Mouse (Mus musculus) erythroblast, adult 5-6 weeks (primary cell): ENCODE data around the gene Sdk1. TPM values are rescaled to one million over a fixed set of nuclear protein-coding genes. Genes with fewer than 3 reads are reported as not detected.

ENCODE experiments used
- ATAC-seq: replicated peaks from 2 replicates; pipeline ENCODE4 v1.8.0; 2016; ENCODE audit warnings: moderate number of reproducible peaks, mild to moderate bottlenecking, moderate TSS enrichment, inconsistent platforms; ENCODE audit not compliant: poor library complexity, low FRiP score, severe bottlenecking
- total RNA-seq, 2 experiments: library from RNA; stranded (forward) in 1 of 2; stranded (reverse) in 1 of 2; fragments of 150-400 nt in 1 of 2; fragments of 200-764, 138-1000 nt in 1 of 2; gene quantifications; 2 replicates each; pipeline versions ENCODE4 v1.2.3 to v1.2.4; 2015 to 2017; ENCODE audit warnings: low replicate concordance in 2 of 2

The Sdk1 gene
- total RNA-seq, 2 experiments from 2014 or later: not detected

GRCm38 (mm10) chr5:141852175-141852574, 610.9 kb downstream of the Sdk1 start:
- ATAC-seq: no peak

GRCm38 (mm10) chr5:141856447-141856846, 615.2 kb downstream of the Sdk1 start:
- ATAC-seq: no peak

- no peak for ATAC-seq
These were observed 616.5 kb downstream of the Sdk1 start for GRCm38 (mm10) chr5:141857781-141858180.

GRCm38 (mm10) chr5:141858406-141859160, 617.3 kb downstream of the Sdk1 start:
- ATAC-seq: no peak

GRCm38 (mm10) chr5:141866042-141866441, 624.8 kb downstream of the Sdk1 start:
- ATAC-seq: no peak

- ATAC-seq: no peak
These were observed 632.5 kb downstream of the Sdk1 start for GRCm38 (mm10) chr5:141873751-141874150.

GRCm38 (mm10) chr5:141880661-141881060, 639.4 kb downstream of the Sdk1 start:
- ATAC-seq: no peak

GRCm38 (mm10) chr5:141884111-141884647, 642.9 kb downstream of the Sdk1 start:
- no peak for ATAC-seq

GRCm38 (mm10) chr5:141886006-141886405, 644.7 kb downstream of the Sdk1 start:
- ATAC-seq: no peak

GRCm38 (mm10) chr5:141889766-141890165, 648.5 kb downstream of the Sdk1 start:
- ATAC-seq: no peak

GRCm38 (mm10) chr5:141896402-141896801, 655.1 kb downstream of the Sdk1 start:
- ATAC-seq: no peak

- ATAC-seq: no peak
These were observed 656.2 kb downstream of the Sdk1 start for GRCm38 (mm10) chr5:141897481-141897880.

GRCm38 (mm10) chr5:141899751-141900150, 658.5 kb downstream of the Sdk1 start:
- ATAC-seq: no peak

- no peak for ATAC-seq
These were observed 661.4 kb downstream of the Sdk1 start for GRCm38 (mm10) chr5:141902544-141903250.

GRCm38 (mm10) chr5:141910444-141910843, 669.2 kb downstream of the Sdk1 start:
- ATAC-seq: no peak

- ATAC-seq: no peak
These were observed 669.6 kb downstream of the Sdk1 start for GRCm38 (mm10) chr5:141910886-141911285.

GRCm38 (mm10) chr5:141912881-141913280, 671.6 kb downstream of the Sdk1 start:
- no peak for ATAC-seq

GRCm38 (mm10) chr5:141916954-141917353, 675.7 kb downstream of the Sdk1 start:
- ATAC-seq: no peak

- no peak for ATAC-seq
These were observed 697.7 kb downstream of the Sdk1 start for GRCm38 (mm10) chr5:141939000-141939399.

- no peak for ATAC-seq
These were observed 699.3 kb downstream of the Sdk1 start for GRCm38 (mm10) chr5:141940636-141941035.

- no peak for ATAC-seq
These were observed 709.5 kb downstream of the Sdk1 start for GRCm38 (mm10) chr5:141950791-141951190.
